Mouse (Mus musculus) C2C12 (cell line): ENCODE data around the gene Lrch1. TPM values are rescaled to one million over a fixed set of nuclear protein-coding genes. Genes with fewer than 3 reads are reported as not detected.

Experiments
- H3K27me3 ChIP-seq: one replicate; pipeline ENCODE4 v1.6.1; 2011; ENCODE audit not compliant: control insufficient read depth, insufficient read depth, insufficient read length
- H3K36me3 ChIP-seq: one replicate; pipeline ENCODE4 v1.6.1; 2011; ENCODE audit not compliant: control insufficient read depth, insufficient read depth
- H3K4me3 ChIP-seq: one replicate; pipeline ENCODE4 v1.5.1; 2011; ENCODE audit warnings: mild to moderate bottlenecking, control low read depth; ENCODE audit not compliant: poor library complexity, insufficient read depth, severe bottlenecking
- H3K79me2 ChIP-seq: one replicate; pipeline ENCODE4 v1.6.1; 2011; ENCODE audit not compliant: control insufficient read depth, insufficient read depth
- H3K79me3 ChIP-seq: one replicate; pipeline ENCODE4 v1.6.1; 2011; ENCODE audit warnings: low read depth, control low read depth
- H3ac ChIP-seq: one replicate; pipeline ENCODE3; 2011; ENCODE audit warnings: low read depth; ENCODE audit not compliant: control insufficient read depth, insufficient read length
- CEBPB ChIP-seq: IDR thresholded peaks from one replicate; pipeline ENCODE4 v1.6.1; 2011; ENCODE audit warnings: low read depth, mild to moderate bottlenecking, control low read depth, moderate library complexity
- CTCF ChIP-seq: IDR thresholded peaks from one replicate; pipeline ENCODE4 v1.5.1; 2011; ENCODE audit not compliant: control insufficient read depth, insufficient read depth, insufficient read length
- FOSL1 ChIP-seq: IDR thresholded peaks from one replicate; pipeline ENCODE4 v1.8.0; 2011; ENCODE audit warnings: mild to moderate bottlenecking, low read length; ENCODE audit not compliant: poor library complexity, insufficient read depth, severe bottlenecking
- MAX ChIP-seq: IDR thresholded peaks from one replicate; pipeline ENCODE4 v1.6.1; 2011; ENCODE audit warnings: mild to moderate bottlenecking, control low read depth
- MYOD1 ChIP-seq: IDR thresholded peaks from one replicate; pipeline ENCODE4 v1.6.1; 2011; ENCODE audit warnings: low read depth; ENCODE audit not compliant: control insufficient read depth, insufficient read length
- MYOG ChIP-seq: IDR thresholded peaks from one replicate; pipeline ENCODE4 v1.6.1; 2011; ENCODE audit not compliant: control insufficient read depth, insufficient read length; ENCODE audit errors: extremely low read depth
- USF1 ChIP-seq: IDR thresholded peaks from one replicate; pipeline ENCODE4 v1.6.1; 2011; ENCODE audit warnings: low read depth, mild to moderate bottlenecking, control low read depth, moderate library complexity
- polyA plus RNA-seq: library from polyadenylated mRNA; unstranded; fragments of >200 nt; fragmentation: generic; extraction: Trizol; gene quantifications from one replicate; pipeline ENCODE4 v1.2.1, GENCODE M21; 2012; ENCODE audit warnings: missing spikeins

The Lrch1 gene
- polyA plus RNA-seq, 1 experiment, result 5.0 TPM

DNA sequence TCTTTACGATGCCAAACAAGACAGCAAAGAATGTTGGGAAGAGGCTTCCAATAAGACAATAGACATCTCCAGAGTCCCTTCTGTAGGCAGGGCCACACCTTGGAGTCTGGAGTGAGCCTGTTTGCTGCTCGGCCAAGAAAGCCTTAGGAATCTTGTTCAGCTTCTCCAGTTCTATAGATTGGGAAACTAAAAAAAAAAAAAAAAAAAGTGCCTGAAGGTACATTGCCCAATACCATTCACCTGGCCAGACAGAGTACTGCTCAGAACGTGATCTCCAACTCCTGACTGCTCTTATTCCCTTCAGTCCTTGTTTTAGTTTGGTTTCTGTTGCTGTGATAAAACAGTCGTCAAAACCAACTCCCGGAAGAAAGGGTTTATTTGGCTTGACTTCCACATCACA is 12.9 kb upstream of the Lrch1 start:
- Histone ChIP-seq H3K79me2 (no peaks in the 10 kb centered on the region), H3K27me3 (no peaks in the 10 kb centered on the region), H3ac (no peak overlapping the region), H3K36me3 (no peaks in the 10 kb centered on the region), H3K79me3 (no peaks in the 10 kb centered on the region), H3K4me3 (no peak overlapping the region)
- no peak for TF ChIP-seq MYOG
- no peak for TF ChIP-seq USF1
- no peak for TF ChIP-seq FOSL1
- no peak for TF ChIP-seq CTCF
- no peak for TF ChIP-seq MAX
- TF ChIP-seq CEBPB, result no peak
- TF ChIP-seq MYOD1, result no peak

DNA sequence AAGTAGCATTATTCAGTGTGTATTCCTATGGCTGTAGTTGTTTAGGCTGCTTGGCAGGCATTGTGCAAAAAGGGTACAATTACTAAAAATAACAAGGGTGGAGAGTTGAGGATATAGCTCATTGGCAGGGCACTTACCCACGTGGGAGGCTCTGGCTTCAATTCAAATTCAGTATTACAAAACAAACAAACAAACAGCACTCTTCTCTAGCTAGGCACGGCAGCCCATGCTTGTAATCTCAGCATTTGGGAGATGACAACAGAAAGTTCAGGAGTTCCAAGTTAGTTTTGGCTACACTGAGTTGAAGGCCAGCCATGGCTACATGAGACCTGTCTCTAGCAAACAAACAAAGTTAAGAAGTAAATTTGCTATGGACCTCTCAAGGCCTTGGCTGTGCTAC is 9.0 kb upstream of the Lrch1 start:
- H3K27me3 ChIP-seq, result no peaks in the 10 kb centered on the region
- TF ChIP-seq MYOD1 (no peak), FOSL1 (no peak), CTCF (no peak)
- H3K36me3 ChIP-seq, result no peaks in the 10 kb centered on the region
- no peak overlapping the region for H3ac ChIP-seq
- no peak overlapping the region for H3K4me3 ChIP-seq
- no peaks in the 10 kb centered on the region for H3K79me2 ChIP-seq
- H3K79me3 ChIP-seq, result no peaks in the 10 kb centered on the region

DNA sequence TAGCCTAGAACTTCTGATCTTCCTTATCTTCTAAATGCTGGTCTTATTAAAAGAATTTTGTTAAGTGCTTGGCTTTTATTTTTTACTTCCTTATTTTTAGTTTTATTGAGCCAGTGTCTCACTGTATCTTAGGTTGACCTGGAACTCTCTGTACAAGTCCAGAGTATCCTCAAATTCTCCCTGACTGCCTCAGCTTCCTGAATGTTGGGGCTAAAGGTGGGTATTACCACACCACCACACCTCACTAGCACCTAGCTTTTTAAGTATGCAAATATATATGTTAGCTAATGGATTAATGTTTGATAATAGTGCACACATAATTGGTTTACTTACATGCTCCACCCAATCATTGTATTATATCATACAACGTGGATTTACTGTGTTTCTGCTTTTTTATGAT is 8.6 kb upstream of the Lrch1 start:
- Histone ChIP-seq H3K79me3 (no peaks in the 10 kb centered on the region), H3K4me3 (no peak overlapping the region), H3K27me3 (no peaks in the 10 kb centered on the region), H3K36me3 (no peaks in the 10 kb centered on the region), H3ac (no peak overlapping the region), H3K79me2 (no peaks in the 10 kb centered on the region)
- TF ChIP-seq MYOG (no peak), MAX (no peak), MYOD1 (no peak)

DNA sequence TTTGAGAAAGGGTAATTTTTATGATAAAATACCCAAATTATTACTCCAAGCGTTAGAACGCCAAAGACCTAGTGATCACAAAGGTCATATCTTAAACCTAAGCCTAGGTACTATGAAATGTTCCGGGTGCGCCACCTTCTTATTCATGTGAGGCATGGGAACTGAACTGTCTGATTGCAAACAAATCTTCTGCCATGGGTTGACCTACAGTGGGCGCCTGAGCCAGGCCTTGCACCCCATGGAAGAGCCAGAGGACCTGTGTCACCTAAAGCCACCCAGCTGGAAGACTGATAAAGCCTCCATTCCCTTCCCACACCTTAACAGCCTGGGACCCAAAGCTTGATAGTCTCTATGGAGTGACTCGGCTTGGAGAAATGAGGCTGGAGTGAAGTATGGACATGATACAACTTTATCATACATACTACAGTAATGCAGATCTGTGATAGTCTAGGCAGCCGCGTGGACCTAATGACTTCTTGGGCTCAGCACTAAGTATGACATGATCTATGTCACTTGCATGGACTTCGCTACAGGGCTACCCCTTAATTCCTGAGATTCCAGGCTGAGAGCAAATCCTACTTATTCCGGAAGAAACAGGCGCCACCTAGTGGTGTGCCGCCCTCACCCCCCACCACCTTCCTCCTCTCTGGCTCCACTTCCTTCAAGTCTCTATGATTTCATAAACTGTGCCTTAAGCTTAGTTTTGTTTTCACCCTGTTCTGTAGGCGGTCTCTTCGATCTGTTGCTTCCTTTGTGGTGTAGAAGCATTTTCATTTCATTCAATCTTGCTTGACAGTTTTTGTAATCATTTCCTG is 957 bp upstream of the Lrch1 start:
- H3ac ChIP-seq, result no peak overlapping the region
- H3K27me3 ChIP-seq, result no peaks in the 10 kb centered on the region
- peaks cover 31% of the 10 kb centered on the region for H3K79me2 ChIP-seq
- no peak overlapping the region for H3K4me3 ChIP-seq
- no peaks in the 10 kb centered on the region for H3K36me3 ChIP-seq
- no peak for TF ChIP-seq MAX
- TF ChIP-seq MYOD1, result no peak
- peak; percentile 48 for TF ChIP-seq CTCF
- H3K79me3 ChIP-seq, result peaks cover 2% of the 10 kb centered on the region

DNA sequence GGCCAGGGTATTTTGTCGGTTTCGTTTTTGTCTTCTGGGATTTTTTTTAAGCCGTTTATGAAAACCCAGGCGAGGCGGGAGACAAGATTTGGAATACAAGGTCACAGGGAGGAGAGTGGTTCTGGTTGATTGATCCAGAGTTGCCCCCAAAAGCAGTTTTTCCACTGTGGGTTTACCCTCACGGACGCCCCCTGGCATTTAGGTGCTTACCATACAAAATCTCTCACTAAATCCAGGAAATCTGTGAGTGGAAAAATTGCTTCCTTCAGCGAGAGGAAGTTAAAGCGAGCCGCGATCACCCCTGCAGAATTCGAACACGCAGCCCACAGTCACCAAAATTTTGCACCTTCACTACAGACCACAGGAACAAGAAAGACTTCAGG is 329 bp upstream of the Lrch1 start:
- Histone ChIP-seq H3K79me3 (peaks cover 4% of the 10 kb centered on the region), H3K27me3 (no peaks in the 10 kb centered on the region), H3ac (no peak overlapping the region), H3K79me2 (peaks cover 35% of the 10 kb centered on the region), H3K4me3 (peak overlapping the region; percentile 72), H3K36me3 (no peaks in the 10 kb centered on the region)
- TF ChIP-seq MAX (no peak), CTCF (no peak), USF1 (no peak), FOSL1 (no peak), CEBPB (no peak), MYOD1 (no peak), MYOG (no peak)

DNA sequence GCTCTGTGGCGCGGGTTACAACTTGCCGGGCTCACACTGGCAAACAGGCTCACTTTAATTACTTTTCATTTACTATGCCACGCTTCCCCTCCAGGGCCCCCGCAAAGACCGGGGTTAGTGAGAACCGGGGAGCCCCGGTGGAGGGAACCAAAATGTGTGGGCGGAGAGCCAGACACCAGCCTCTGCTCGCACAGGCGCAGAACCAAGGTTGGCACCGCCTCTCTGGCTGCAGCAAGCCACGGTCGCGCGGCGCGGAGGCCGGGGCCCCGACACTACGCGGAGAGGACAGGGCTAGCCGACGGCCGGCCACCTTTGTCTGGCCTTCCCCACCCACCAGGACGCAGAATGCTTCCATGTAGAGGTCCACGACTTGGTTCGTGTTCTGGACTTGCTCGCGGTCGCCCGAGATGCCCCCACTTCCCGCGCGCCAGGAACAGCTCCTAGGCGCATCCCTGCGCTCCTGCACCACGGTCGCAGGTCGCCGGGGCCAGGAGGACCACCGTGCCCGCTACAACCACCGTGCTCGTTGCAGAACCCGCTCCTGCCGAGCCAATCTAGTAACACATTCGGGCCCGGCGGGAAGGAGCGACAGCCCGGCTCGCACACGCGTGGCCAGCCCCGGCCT is 813 bp downstream of the Lrch1 start:
- no peak for TF ChIP-seq MYOG
- TF ChIP-seq USF1, result no peak
- TF ChIP-seq CEBPB, result no peak
- no peak for TF ChIP-seq MAX
- H3K79me2 ChIP-seq, result peaks cover 43% of the 10 kb centered on the region
- H3K27me3 ChIP-seq, result no peaks in the 10 kb centered on the region
- peaks cover 4% of the 10 kb centered on the region for H3K79me3 ChIP-seq
- peak overlapping the region; percentile 72 for H3K4me3 ChIP-seq
- H3ac ChIP-seq, result peak overlapping the region; percentile 72
- H3K36me3 ChIP-seq, result no peaks in the 10 kb centered on the region
